Mouse (Mus musculus) embryonic fibroblast, embryonic 13.5 days (primary cell): ENCODE measurements at regions not wholly inside any gene's neighbourhood (a gene's known extent, or its start where the extent isn't known, plus 50 kb on each side); places are given as distances from the start of the nearest gene placed in this dataset.

Source experiments
- CTCF ChIP-seq: IDR thresholded peaks from 2 replicates; pipeline ENCODE4 v1.5.1; 2011; ENCODE audit warnings: mild to moderate bottlenecking, control low read depth, low read length, moderate library complexity, borderline replicate concordance; ENCODE audit not compliant: insufficient read depth
- POLR2A ChIP-seq: IDR thresholded peaks from 2 replicates; pipeline ENCODE4 v1.6.1; 2011; ENCODE audit warnings: low read depth, mild to moderate bottlenecking, control low read depth, low read length, moderate library complexity

DNA sequence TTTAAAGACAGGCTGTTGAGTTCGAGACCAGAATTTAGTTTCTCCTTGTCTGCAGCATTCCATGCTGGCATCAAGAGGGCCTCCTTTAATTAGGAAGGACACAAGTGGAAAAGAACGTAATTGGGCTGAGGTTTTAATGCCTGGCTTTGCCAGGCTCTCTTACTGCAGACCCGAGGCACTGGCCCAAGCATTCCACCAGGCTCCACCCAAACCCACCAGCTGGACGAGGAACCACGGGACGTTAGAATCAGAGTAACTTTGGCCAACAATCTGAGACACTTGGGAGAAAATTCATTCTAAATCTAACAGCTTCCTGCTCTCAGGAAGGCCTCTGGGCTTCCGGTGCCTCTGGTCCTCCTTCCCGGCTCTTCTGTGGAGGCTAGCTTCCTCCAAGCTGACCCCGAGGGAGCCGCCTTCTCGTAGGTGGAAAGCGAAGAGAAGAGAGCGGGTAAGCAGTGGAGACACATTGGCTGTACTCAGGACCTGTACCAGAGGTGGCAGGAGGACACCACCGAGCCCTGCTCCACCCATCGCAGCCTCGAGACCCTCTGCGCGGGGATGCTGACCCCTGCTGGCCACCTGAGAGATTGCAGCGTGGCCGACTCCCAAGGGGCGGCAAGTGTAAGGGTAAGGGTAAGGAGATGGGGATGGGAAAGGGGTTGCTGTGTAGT, 105.5 kb downstream of the Tmem17 start:
- TF ChIP-seq CTCF (peak; percentile 96), POLR2A (peak; percentile 45; the same call in 1 of the 2 replicates)
